Mouse (Mus musculus): ENCODE measurements around the gene Plcl2.

Plcl2 gene

DNA sequence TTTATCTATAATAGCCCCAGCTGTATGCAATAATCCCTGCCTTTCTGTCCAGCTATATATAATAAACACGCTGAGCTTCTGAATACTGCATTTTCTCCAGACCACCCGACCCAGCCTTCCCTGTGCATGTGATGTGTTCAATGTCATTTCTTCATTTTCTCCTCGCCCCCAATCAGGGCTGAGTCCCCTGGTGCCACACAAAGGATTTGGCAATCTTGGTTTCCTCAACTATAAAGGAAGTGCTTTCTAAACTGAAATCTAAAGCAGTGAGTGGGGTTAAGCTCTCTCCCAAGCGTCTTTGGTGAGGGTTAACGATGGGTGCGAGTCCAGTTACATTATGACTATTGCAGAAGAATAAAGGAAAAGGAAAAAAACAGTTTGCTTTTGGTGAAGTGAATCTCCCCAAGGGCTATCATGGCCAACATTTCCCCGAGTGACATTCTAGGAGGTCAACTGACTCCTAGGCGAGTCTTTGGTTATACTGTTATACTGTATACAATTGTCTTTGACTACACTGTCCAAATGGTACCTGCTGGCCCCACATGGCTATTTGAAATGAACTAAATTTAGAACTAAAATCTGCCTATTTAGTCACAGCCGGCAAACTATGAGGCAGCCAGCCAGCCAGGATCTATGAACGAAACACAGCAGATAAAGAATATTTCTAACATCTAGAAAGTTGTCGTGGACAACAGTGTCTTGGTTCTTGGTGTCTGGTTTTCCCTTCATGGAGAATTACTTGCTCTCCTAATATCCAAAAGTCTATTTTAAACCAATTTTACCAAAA lies 18.4 kb upstream of the Plcl2 start:
- no peak for TF ChIP-seq GATA4 (IDR thresholded peaks at IDR 0.05; ENCODE audit: insufficient replicate concordance, low read length)

DNA sequence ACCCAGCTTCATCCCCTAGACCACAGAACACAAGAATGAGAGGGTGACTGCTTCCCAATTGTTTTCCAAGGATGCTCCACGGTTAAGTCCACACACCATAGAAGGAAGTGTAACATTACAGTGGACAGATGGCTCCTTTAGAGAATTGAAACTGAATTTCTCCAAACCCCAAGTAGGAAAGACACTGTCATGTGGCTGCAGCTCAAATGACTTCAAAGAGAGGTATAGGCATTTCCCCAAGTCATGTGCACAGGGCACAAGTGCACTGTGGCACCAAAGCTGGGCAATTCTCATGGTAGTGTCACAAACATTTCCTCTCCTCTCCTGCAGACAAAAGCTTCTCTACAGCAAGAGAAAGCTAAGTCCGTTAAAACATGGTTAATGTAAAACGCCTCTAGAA lies 17.7 kb upstream of the Plcl2 start:
- TF ChIP-seq GATA4 (IDR thresholded peaks at IDR 0.05; ENCODE audit: insufficient replicate concordance, low read length): no peak

DNA sequence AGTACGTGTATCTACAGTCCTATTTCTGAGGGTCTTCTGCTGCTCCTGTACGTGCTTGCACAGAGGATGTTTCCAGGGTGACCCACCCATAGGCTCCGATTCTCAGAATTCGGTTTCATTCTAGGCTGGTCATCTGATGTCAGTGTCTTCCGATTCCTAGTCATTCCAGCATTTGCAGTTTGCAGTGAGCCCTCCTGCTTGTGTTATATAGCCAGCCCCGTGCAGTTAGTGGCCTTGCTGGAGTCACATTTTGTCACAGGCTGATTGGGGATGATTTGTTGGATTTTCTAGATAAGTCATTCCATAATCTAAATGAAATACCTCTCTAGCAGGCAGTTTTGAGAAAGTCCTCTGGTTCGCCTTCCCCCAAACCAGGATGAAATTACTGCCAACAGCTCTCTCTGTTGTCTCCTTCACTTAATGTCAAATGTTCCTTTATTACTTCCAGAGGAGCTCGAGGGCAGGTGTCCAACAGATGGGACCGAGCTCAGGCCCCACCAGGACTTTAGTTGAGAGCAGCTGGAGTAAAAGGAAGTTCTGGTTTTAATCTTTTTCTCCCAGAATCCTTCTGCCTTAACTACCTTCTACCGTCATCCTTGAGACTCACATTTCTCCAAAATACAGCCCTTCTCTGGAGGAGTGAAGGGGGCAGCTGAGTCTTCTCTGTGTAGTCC lies 13.8 kb upstream of the Plcl2 start:
- TF ChIP-seq GATA4 (IDR thresholded peaks at IDR 0.05; ENCODE audit: insufficient replicate concordance, low read length): no peak

DNA sequence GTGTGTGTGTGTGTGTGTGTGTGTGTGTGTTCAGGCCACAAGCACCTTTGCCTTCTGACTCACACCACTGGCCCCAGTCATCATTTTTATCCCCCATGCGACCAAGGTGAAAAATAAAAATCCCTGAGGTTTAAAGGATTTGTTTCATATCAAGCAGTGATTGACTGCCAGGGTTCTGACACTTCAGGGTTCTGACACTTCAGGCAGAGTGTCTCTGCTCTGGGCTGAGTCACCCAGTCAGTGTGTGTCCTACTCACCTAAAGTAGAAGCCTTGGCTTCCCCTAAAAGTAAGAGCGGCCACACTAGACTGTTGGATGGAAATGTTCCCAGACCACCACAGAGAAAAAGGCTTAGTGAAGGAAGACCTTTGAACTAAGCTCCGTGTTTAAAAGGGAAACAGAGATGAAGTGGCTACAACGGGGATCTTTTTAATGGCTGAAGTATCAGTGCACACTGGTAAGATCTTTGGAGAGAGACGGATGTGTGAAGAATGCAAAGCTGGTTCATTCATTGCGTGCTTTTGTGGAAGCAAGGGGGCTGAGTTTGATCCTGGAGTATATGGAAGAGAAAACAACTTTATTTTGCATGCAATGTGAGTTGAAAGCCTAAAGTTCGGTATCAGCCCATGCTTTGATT lies 11.0 kb upstream of the Plcl2 start:
- no peak for TF ChIP-seq GATA4 (IDR thresholded peaks at IDR 0.05; ENCODE audit: insufficient replicate concordance, low read length)

DNA sequence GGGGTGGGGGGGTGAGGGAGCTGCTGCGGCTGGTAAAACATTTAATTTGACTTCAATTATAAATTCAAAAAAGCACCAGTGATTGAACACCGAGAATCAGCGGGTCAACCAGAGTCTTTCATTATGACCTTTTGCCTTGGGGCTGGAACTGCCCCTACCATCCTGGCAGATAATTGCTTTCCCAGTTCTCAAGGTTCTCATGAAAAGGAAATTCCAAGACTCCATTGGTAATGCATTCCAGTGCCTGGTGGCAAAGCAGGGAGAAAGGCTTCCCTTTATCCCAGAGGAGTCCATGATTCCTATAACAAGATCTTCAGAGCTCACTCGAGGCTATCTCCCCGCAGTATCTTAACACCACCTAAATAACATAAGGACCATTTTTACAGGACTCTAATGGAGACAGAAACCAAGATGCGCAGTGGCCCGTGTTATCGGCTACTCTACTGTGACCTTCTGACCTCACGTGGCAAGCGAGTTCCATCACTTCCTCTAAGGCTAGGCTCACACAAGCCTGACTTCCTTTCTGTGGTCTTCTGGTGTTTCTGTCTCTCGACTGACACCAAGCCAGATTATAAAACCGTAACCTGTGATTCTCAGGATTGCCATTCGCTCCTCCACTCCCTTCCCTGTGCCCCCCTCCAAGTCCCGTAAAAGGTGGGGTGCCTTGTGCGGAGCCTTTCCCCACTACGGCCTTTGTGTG lies 10.0 kb upstream of the Plcl2 start:
- no peak for TF ChIP-seq GATA4 (IDR thresholded peaks at IDR 0.05; ENCODE audit: insufficient replicate concordance, low read length)

DNA sequence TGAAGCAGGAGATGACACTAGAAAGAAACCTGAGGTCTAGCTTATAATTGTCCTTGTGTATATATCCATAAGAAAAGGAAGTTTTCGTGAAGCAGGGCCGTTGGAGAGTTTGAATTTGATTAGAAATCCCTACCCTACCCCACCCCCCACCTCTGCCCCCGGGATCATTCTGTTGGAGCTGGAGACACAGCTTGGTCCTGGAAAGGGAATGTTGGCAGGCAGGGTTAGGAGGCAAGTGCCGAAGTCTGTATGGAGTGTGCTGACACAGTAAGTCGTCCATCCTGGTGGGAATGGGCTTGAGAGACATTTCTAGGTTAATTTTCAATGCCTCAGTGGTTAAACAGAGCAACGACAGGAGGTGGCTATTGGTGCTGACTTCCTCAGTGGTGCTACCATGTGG lies 8.4 kb upstream of the Plcl2 start:
- no peak for TF ChIP-seq GATA4 (IDR thresholded peaks at IDR 0.05; ENCODE audit: insufficient replicate concordance, low read length)

DNA sequence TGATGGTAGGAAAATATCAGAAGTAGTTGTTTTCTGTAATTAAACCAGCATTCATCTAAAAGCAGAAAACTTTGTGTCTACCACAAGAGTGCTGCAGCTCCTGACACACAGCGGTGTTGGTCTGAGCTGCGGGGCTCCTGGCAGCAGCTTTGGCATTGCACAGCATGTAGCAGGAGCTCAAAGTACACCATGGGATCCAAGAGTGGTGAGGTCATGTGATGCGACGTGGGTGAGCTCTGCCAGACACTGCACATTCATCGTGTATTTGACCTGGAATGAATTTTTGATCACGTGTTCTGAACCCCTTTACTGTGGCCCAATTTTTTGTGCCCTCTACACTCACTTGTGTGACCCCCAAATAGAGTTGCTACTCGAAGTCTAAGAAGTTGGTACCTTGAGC lies 6.1 kb upstream of the Plcl2 start:
- no peak for TF ChIP-seq GATA4 (IDR thresholded peaks at IDR 0.05; ENCODE audit: insufficient replicate concordance, low read length)

DNA sequence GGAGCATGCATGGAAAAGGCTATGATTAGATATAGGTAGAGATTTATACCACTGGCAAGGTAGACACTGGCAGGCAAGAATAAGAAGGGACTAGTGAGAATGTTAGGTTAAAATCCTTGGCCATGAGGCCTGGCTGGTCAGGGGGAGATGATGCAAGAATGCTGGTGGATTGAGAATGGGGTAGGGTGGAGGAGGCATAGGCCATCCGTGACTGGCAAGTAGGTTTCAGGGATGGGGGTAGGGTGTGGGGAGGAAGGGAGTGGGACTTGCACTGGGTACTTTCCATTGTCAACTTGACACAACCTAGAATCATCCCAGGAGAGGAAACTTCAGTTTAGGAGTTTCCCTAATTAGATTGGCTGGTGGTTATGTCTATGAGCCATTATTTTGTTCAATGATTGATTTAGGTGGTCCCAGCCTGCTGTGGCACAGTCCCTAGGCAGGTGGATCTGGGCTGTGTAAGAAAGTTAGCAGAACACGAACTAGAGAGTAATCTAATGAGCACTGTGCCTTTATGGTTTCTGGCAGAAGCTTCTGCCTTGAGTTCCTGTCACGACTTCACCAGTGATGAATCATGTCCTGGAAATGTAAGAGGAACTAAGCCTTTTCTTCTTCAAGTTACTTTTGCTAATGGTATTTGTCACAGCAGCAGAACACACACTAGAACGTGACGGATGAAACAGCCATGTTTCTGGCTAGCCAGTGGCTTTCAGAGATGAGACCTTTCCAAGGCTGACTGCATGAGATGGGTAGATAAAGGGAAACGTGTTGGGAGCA lies 4.9 kb upstream of the Plcl2 start:
- no peak for TF ChIP-seq GATA4 (IDR thresholded peaks at IDR 0.05; ENCODE audit: insufficient replicate concordance, low read length)

DNA sequence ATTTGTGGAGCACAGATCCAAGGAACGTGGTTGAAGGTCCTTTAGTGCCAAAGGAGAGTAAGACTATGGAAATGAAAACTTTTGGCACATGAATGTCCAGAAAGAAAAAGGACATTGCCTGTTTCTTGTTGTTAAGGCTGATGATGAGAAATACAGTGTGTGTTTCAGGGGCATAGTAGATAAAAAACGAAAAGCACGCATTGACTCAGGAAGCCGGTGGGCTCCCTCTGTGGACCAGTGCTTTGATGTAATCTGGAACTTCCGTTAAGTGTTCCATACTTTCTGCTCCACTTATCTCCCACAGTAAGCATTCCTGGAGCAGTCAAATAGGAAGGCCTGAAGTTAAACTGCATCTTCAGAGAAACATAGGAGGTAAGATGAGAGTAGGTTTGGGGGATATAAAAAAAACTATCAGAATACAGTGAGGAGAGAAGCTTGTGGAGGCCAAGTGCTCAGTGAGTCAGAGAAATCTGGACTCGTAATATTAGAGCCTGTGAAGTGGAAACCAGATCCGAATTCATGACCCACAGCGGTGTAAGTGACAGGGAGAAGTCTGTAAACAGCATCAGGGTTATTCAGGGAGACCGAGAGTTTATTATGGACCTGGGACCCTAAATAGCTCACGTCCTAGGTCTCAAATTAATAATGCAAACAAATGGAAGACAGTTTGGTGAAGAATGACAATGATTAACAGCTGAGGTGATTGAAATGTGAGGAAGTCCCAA lies 3.1 kb upstream of the Plcl2 start:
- no peak for TF ChIP-seq GATA4 (IDR thresholded peaks at IDR 0.05; ENCODE audit: insufficient replicate concordance, low read length)

DNA sequence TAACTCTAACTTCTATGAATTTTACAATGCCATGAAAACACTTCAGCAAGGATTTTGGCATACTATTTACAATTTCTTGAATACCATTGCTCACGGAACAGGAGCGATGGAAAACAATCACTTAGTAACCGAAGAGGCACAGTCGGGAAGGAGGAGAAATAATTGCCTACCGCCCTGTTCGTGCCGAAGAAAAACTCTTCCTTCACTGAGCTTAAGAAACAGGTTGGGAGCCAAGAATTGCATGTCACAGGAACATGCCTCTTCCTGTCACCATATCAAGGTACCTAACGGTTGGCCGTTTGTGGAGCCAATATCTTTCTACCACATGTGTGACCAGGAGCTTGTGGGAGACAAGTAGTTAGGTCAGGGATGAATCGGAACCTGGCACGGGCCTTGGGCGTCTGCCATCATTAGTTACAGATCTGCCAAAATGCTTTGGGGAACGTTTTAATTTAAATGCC lies 2.3 kb upstream of the Plcl2 start:
- TF ChIP-seq GATA4 (IDR thresholded peaks at IDR 0.05; ENCODE audit: insufficient replicate concordance, low read length): no peak

DNA sequence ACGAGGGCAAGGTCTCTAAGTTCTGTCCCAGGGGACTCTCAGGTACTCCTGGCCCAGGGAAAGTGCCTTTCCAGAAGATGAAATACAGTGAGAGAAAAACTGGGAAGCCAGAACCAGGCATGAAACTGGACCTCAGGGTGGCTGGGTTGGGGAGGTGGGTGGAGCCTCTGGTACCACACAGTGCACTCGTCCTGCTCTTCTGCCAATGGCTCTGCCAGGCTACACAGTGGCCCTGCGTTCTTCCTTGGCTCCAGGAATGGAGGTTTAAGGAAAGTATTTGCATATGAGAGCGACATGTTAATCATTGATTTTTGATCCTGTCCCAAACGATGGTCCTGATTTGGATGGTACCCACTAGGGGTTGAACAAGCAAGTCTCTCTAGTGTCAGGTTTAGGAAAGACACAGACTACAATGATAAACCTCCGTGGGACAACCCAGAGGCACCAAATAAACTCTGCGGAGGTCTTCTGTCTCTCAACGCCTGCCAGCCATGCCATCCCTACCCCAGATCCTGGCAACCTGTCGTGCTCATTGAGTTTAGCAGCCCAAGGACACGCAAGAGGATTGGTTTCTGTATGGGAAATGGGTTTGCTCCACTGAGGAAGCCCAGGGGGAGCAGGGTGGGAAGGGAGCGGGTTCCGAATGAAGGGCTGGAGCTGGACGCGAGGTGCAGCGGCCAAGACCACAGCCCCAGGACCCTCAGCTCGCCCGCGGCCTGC lies 988 bp upstream of the Plcl2 start:
- no peak for TF ChIP-seq GATA4 (IDR thresholded peaks at IDR 0.05; ENCODE audit: insufficient replicate concordance, low read length)

DNA sequence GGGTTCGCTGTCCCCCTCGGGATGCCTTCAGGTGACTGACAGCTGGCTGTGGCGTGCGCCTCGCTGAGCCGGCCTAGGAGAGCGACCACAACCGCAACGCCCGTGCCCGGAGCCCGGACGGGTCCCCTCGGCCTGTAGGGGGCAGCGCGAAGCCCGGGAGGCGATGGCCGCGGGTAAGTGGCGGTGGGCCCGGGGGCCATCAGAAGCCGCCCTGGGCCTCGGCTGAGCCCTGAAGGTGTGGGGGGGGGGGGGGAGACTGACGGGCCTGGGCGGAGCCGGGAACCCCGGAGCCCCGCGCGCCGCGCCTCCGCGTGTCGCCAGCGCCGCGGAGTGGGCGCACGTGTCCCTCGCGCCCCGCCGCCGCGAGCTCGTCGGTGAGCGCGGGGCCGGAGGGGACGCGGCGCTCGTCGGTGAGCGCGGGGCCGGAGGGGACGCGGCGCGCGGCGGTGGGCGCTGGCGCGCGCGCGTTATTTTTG lies 390 bp upstream of the Plcl2 start:
- TF ChIP-seq GATA4 (IDR thresholded peaks at IDR 0.05; ENCODE audit: insufficient replicate concordance, low read length): no peak

DNA sequence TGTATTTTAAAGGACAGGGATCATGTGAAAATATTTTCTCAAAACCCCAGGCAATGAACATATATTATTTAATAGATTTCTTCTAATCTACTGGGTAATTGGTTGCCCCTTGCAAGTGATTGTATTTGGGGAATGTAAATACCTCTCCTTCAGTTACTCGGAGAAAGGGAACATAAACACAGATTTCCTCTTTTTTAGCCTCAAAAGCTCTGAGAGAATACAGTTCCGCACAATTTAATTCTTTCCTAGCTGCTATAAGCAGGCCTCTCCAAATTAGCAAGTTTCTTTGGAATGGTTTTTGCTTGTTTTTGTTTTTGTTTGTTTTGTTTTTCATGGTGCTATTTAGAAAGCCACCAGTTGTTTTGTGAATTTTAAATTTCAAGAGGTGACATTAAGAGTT lies 1.1 kb downstream of the Plcl2 start:
- no peak for TF ChIP-seq GATA4 (IDR thresholded peaks at IDR 0.05; ENCODE audit: insufficient replicate concordance, low read length)

All from liver, adult (tissue).